Mouse (Mus musculus): ENCODE results near the gene Smim13.
"Not testable (repeated sequence)": the region's sequence is repeated elsewhere in the genome, so short reads cannot be mapped to it uniquely, and the experiment has no call there.

DNA sequence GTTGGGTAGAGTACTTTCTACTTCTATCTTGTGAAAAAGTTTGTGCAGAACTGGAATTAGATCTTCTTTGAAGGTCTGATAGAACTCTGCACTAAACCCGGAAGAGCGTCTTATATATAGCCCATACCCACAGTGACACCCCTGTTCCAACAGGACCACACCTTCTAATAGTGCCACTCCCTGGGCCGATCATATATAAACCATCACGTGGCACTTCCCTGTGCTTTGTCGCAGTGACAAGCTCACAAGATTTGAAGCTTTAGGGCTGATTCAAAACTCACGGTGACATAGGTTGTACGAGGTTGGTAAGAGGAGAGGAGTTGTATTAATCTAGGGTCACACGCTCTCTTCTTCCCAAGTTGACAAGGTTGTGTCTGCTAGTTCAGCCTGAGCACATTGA, 12.0 kb downstream of the Smim13 start:
- not testable (repeated sequence) for TF ChIP-seq CTCF (IDR thresholded peaks at IDR 0.05; ENCODE audit: insufficient read depth, low read length); POLR2A (IDR thresholded peaks at IDR 0.05; ENCODE audit: borderline replicate concordance, extremely low read depth, low read depth, low read length)

Measured in lung, adult 2 months (tissue).